Comparison of ENCODE assay signal across 8 mouse cellular contexts in the genomic region with DNA sequence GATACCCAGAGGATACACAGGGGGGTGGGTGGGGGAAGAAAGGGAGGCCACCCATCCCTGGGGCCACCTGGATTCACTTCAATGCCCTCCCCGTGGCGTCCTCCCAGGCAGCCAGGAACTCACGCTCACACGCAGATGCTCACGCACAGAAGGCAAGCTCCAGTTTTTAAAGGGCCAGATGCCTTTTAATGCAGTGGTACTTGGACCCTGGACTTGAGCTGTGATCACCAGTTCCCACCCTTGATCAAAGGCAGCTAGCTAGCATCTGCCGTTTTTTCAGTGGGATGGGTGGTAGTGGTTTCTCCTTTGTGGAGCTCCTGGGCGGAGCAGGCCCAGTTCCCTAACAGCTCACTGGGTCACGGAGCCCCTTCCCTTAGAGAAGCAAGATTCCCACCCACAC. TPM values are rescaled to one million over a fixed set of nuclear protein-coding genes. Genes with fewer than 3 reads are reported as not detected.
DNase-seq lines count a peak whose midpoint lies in the region; ATAC-seq and TF ChIP-seq lines count a peak whose summit lies in the region.

No protein-coding gene starts in this region.

- no peaks in the 10 kb centered on the region for H3K9me3 ChIP-seq in MEL (replicated peaks; ENCODE audit: insufficient read depth, low read length)
- H3K9me3 ChIP-seq in embryonic facial prominence, embryonic 13.5 days, result no peaks in the 10 kb centered on the region
- H3K9me3 ChIP-seq in hindbrain, embryonic 15.5 days, result no peaks in the 10 kb centered on the region
- no peaks in the 10 kb centered on the region for H3K9me3 ChIP-seq in limb, embryonic 14.5 days (ENCODE audit: control insufficient read depth, low read length)

- no peak for TF ChIP-seq CTCF in MEL (IDR thresholded peaks at IDR 0.05 in 2 of 3, conservative IDR thresholded peaks at IDR 0.05 in 1 of 3; ENCODE audit: control insufficient read depth in 1 of 3, insufficient read depth in 1 of 3, low read depth in 2 of 3, low read length in 3 of 3, poor library complexity in 1 of 3, severe bottlenecking in 1 of 3)

- 11% methylated on average over 8 of the region's 8 CpGs for WGBS in embryonic facial prominence, embryonic 13.5 days
- WGBS in hindbrain, embryonic 15.5 days, result 9% methylated on average over 8 of the region's 8 CpGs
- 9% methylated on average over 7 of the region's 8 CpGs for WGBS in limb, embryonic 14.5 days

- peaks cover 4 to 22% of the 10 kb centered on the region in 2 experiments; a peak in 3 of 4 replicates for H3K4me1 ChIP-seq in MEL (ENCODE audit: control insufficient read depth in 1 of 2, insufficient read depth in 2 of 2, low read length in 2 of 2)
- peaks cover 50% of the 10 kb centered on the region for H3K4me1 ChIP-seq in embryonic facial prominence, embryonic 13.5 days
- H3K4me1 ChIP-seq in hindbrain, embryonic 15.5 days (replicated peaks), result peaks cover 72% of the 10 kb centered on the region
- peaks cover 26% of the 10 kb centered on the region for H3K4me1 ChIP-seq in limb, embryonic 14.5 days (ENCODE audit: control insufficient read depth, insufficient read depth, low read length)

- no peak overlapping the region for H3K27ac ChIP-seq in MEL (ENCODE audit: control insufficient read depth, low read depth, low read length)
- H3K27ac ChIP-seq in embryonic facial prominence, embryonic 13.5 days, result peak overlapping the region; percentile 55
- H3K27ac ChIP-seq in hindbrain, embryonic 15.5 days (replicated peaks), result peak overlapping the region; percentile 84
- no peak overlapping the region for H3K27ac ChIP-seq in limb, embryonic 14.5 days (replicated peaks; ENCODE audit: low read depth, low read length)

- peak overlapping the region; percentile 89 for H3K4me2 ChIP-seq in embryonic facial prominence, embryonic 13.5 days
- H3K4me2 ChIP-seq in hindbrain, embryonic 15.5 days, result peak overlapping the region; percentile 84
- H3K4me2 ChIP-seq in limb, embryonic 14.5 days (replicated peaks; ENCODE audit: low read depth, low read length, severe bottlenecking), result peak overlapping the region; percentile 83

- peaks cover 0 to 20% of the 10 kb centered on the region in 2 experiments; a peak in 2 of 4 replicates for H3K36me3 ChIP-seq in MEL (ENCODE audit: control insufficient read depth in 1 of 2, insufficient read depth in 2 of 2, low read length in 2 of 2)
- H3K36me3 ChIP-seq in embryonic facial prominence, embryonic 13.5 days, result peaks cover 54% of the 10 kb centered on the region
- peaks cover 30% of the 10 kb centered on the region for H3K36me3 ChIP-seq in hindbrain, embryonic 15.5 days
- peaks cover 40% of the 10 kb centered on the region for H3K36me3 ChIP-seq in limb, embryonic 14.5 days (ENCODE audit: control insufficient read depth, insufficient read depth, low read length)

- peak overlapping the region; percentile 70 for H3K9ac ChIP-seq in MEL (ENCODE audit: control insufficient read depth, low read depth, low read length, poor library complexity, severe bottlenecking)
- H3K9ac ChIP-seq in embryonic facial prominence, embryonic 13.5 days, result peak overlapping the region; percentile 77
- peak overlapping the region; percentile 68 for H3K9ac ChIP-seq in hindbrain, embryonic 15.5 days
- peak overlapping the region; percentile 66 for H3K9ac ChIP-seq in limb, embryonic 14.5 days (ENCODE audit: low read depth, low read length, severe bottlenecking)

- no peaks in the 10 kb centered on the region for H3K27me3 ChIP-seq in MEL (ENCODE audit: control insufficient read depth in 1 of 2, insufficient read depth in 2 of 2, low read length in 2 of 2)
- H3K27me3 ChIP-seq in embryonic facial prominence, embryonic 13.5 days, result no peaks in the 10 kb centered on the region
- no peaks in the 10 kb centered on the region for H3K27me3 ChIP-seq in hindbrain, embryonic 15.5 days
- H3K27me3 ChIP-seq in limb, embryonic 14.5 days (ENCODE audit: control insufficient read depth, insufficient read depth, low read length), result no peaks in the 10 kb centered on the region

- peak; percentile 23 for DNase-seq in gastrocnemius, postnatal 14 days
- DNase-seq in gastrocnemius, postnatal 4 days (ENCODE audit: low spot score in 2 of 2), result no peak
- no peak for DNase-seq in MEL (ENCODE audit: low read depth, low spot score)
- DNase-seq in limb, embryonic 14.5 days (ENCODE audit: low spot score), result peak; percentile 63
- peak; percentile 68 for DNase-seq in retina, embryonic 14.5 days (ENCODE audit: low spot score)
- no peak for DNase-seq in testis, postnatal 10 days (ENCODE audit: low spot score)

- ATAC-seq in embryonic facial prominence, embryonic 13.5 days (ENCODE audit: insufficient number of reproducible peaks, insufficient read depth, low FRiP score, low TSS enrichment, low read depth), result no peak
- ATAC-seq in hindbrain, embryonic 15.5 days (ENCODE audit: low FRiP score, low read depth), result peak; percentile 12; the same call in 1 of the 2 replicates
- ATAC-seq in limb, embryonic 14.5 days (ENCODE audit: low FRiP score, low read depth), result no peak

- no peak for TF ChIP-seq EP300 in MEL (IDR thresholded peaks at IDR 0.05; ENCODE audit: low read depth in 1 of 2, low read length in 2 of 2)

- no peak for TF ChIP-seq RAD21 in MEL (IDR thresholded peaks at IDR 0.05; ENCODE audit: low read depth, low read length)

- peak overlapping the region; percentile 51 to 66; a peak in 3 of 4 replicates for H3K4me3 ChIP-seq in MEL (ENCODE audit: control insufficient read depth in 1 of 2, insufficient read depth in 1 of 2, low read depth in 2 of 2, low read length in 2 of 2)
- H3K4me3 ChIP-seq in embryonic facial prominence, embryonic 13.5 days, result peak overlapping the region; percentile 55
- H3K4me3 ChIP-seq in hindbrain, embryonic 15.5 days, result peak overlapping the region; percentile 61
- H3K4me3 ChIP-seq in limb, embryonic 14.5 days (replicated peaks; ENCODE audit: low read length), result peak overlapping the region; percentile 47

- TF ChIP-seq POLR2A in MEL (IDR thresholded peaks at IDR 0.05; ENCODE audit: control insufficient read depth in 1 of 2, insufficient read depth in 1 of 2, low read depth in 1 of 2, low read length in 2 of 2, poor library complexity in 1 of 2), result no peak
- no peak for TF ChIP-seq POLR2A in limb, embryonic 14.5 days (IDR thresholded peaks at IDR 0.05; ENCODE audit: borderline replicate concordance, extremely low read depth, insufficient read depth, insufficient read length)

- H3K79me2 ChIP-seq in MEL (ENCODE audit: control insufficient read depth, insufficient read depth, low read length, poor library complexity), result peaks cover 28% of the 10 kb centered on the region

- intact Hi-C loops in gastrocnemius, postnatal 14 days (cut with DNase I; ENCODE audit: low total_unique reads), result no loop called here

RNA-seq across cellular contexts. Expression of a gene that starts 3.2 kb away (rescaled TPM):
- 10 to 100 TPM; 14.8 to 32.4 TPM for total RNA-seq in gastrocnemius, postnatal 14 days (2021)
- total RNA-seq in gastrocnemius, postnatal 4 days (2021), result 10 to 100 TPM; 16.4 to 25.2 TPM
- total RNA-seq in MEL (2012; rRNA removed), result 17.7 and 23.8 TPM in 2 replicates
- 10 to 100 TPM in 1 of 2 experiments, not detected in 1; 46.0 TPM for polyA plus RNA-seq in MEL (2012; ENCODE audit: insufficient read depth in 1 of 2, insufficient read length in 2 of 2, low read depth in 1 of 2, low replicate concordance in 2 of 2, missing spikeins in 1 of 2)
- 32.4 and 35.3 TPM in 2 replicates for polyA plus RNA-seq in embryonic facial prominence, embryonic 13.5 days (2015; fragmentation: Nextera tagmentation; extraction: Ambion mirVana)
- 94.0 and 107 TPM in 2 replicates for polyA plus RNA-seq in hindbrain, embryonic 15.5 days (2015; fragmentation: Nextera tagmentation; extraction: Ambion mirVana)
- polyA plus RNA-seq in limb, embryonic 14.5 days (2012; rRNA removed), result 75.1 and 104 TPM in 2 replicates
- polyA plus RNA-seq in limb, embryonic 14.5 days (2014; fragmentation: Nextera tagmentation; extraction: Ambion mirVana), result 22.8 and 32.2 TPM in 2 replicates

RNA-seq across cellular contexts. Expression of a gene that starts 5.2 kb away (rescaled TPM):
- under 1 TPM; 0.47 to 0.82 TPM for total RNA-seq in gastrocnemius, postnatal 14 days (2021)
- under 1 TPM; 0.34 to 0.49 TPM for total RNA-seq in gastrocnemius, postnatal 4 days (2021)
- not detected in 2 replicates for total RNA-seq in MEL (2012; rRNA removed)
- not detected for polyA plus RNA-seq in MEL (2012; ENCODE audit: insufficient read depth in 1 of 2, insufficient read length in 2 of 2, low read depth in 1 of 2, low replicate concordance in 2 of 2, missing spikeins in 1 of 2)
- 2.8 and 3.4 TPM in 2 replicates for polyA plus RNA-seq in embryonic facial prominence, embryonic 13.5 days (2015; fragmentation: Nextera tagmentation; extraction: Ambion mirVana)
- 153 and 184 TPM in 2 replicates for polyA plus RNA-seq in hindbrain, embryonic 15.5 days (2015; fragmentation: Nextera tagmentation; extraction: Ambion mirVana)
- 1.8 TPM in 2 replicates for polyA plus RNA-seq in limb, embryonic 14.5 days (2012; rRNA removed)
- polyA plus RNA-seq in limb, embryonic 14.5 days (2014; fragmentation: Nextera tagmentation; extraction: Ambion mirVana), result 0.66 and 0.75 TPM in 2 replicates

RNA-seq across cellular contexts. Expression of a gene that starts 9.4 kb away (rescaled TPM):
- under 1 TPM; 0.55 to 0.75 TPM for total RNA-seq in gastrocnemius, postnatal 14 days (2021)
- total RNA-seq in gastrocnemius, postnatal 4 days (2021), result 1 to 10 TPM; 4.0 to 4.5 TPM
- 5.0 and 6.4 TPM in 2 replicates for total RNA-seq in MEL (2012; rRNA removed)
- polyA plus RNA-seq in MEL (2012; ENCODE audit: insufficient read depth in 1 of 2, insufficient read length in 2 of 2, low read depth in 1 of 2, low replicate concordance in 2 of 2, missing spikeins in 1 of 2), result 10 to 100 TPM in 1 of 2 experiments, not detected in 1; 27.2 TPM
- polyA plus RNA-seq in embryonic facial prominence, embryonic 13.5 days (2015; fragmentation: Nextera tagmentation; extraction: Ambion mirVana), result 11.4 and 12.0 TPM in 2 replicates
- polyA plus RNA-seq in hindbrain, embryonic 15.5 days (2015; fragmentation: Nextera tagmentation; extraction: Ambion mirVana), result 3.9 and 4.5 TPM in 2 replicates
- 25.0 and 43.0 TPM in 2 replicates for polyA plus RNA-seq in limb, embryonic 14.5 days (2012; rRNA removed)
- polyA plus RNA-seq in limb, embryonic 14.5 days (2014; fragmentation: Nextera tagmentation; extraction: Ambion mirVana), result 6.9 and 8.2 TPM in 2 replicates

RNA-seq across cellular contexts. Expression of a gene that starts 12.7 kb away (rescaled TPM):
- total RNA-seq in gastrocnemius, postnatal 14 days (2021), result 100 to 1,000 TPM; 730 to 819 TPM
- 1,000 to 10,000 TPM; 1,111 to 1,331 TPM for total RNA-seq in gastrocnemius, postnatal 4 days (2021)
- 3,188 and 3,690 TPM in 2 replicates for total RNA-seq in MEL (2012; rRNA removed)
- 1,000 to 10,000 TPM in 1 of 2 experiments, not detected in 1; 3,503 TPM for polyA plus RNA-seq in MEL (2012; ENCODE audit: insufficient read depth in 1 of 2, insufficient read length in 2 of 2, low read depth in 1 of 2, low replicate concordance in 2 of 2, missing spikeins in 1 of 2)
- 1,344 and 1,500 TPM in 2 replicates for polyA plus RNA-seq in embryonic facial prominence, embryonic 13.5 days (2015; fragmentation: Nextera tagmentation; extraction: Ambion mirVana)
- 674 and 754 TPM in 2 replicates for polyA plus RNA-seq in hindbrain, embryonic 15.5 days (2015; fragmentation: Nextera tagmentation; extraction: Ambion mirVana)
- polyA plus RNA-seq in limb, embryonic 14.5 days (2012; rRNA removed), result 909 and 1,375 TPM in 2 replicates
- 1,364 and 1,396 TPM in 2 replicates for polyA plus RNA-seq in limb, embryonic 14.5 days (2014; fragmentation: Nextera tagmentation; extraction: Ambion mirVana)

RNA-seq across cellular contexts. Expression of a gene that starts 20.5 kb away (rescaled TPM):
- total RNA-seq in gastrocnemius, postnatal 14 days (2021), result 1 to 10 TPM; 6.2 to 9.6 TPM
- total RNA-seq in gastrocnemius, postnatal 4 days (2021), result 10 to 100 TPM; 18.3 to 19.5 TPM
- 21.0 and 21.6 TPM in 2 replicates for total RNA-seq in MEL (2012; rRNA removed)
- polyA plus RNA-seq in MEL (2012; ENCODE audit: insufficient read depth in 1 of 2, insufficient read length in 2 of 2, low read depth in 1 of 2, low replicate concordance in 2 of 2, missing spikeins in 1 of 2), result 10 to 100 TPM in 1 of 2 experiments, not detected in 1; 35.9 TPM
- 73.2 and 74.2 TPM in 2 replicates for polyA plus RNA-seq in embryonic facial prominence, embryonic 13.5 days (2015; fragmentation: Nextera tagmentation; extraction: Ambion mirVana)
- 52.5 and 53.3 TPM in 2 replicates for polyA plus RNA-seq in hindbrain, embryonic 15.5 days (2015; fragmentation: Nextera tagmentation; extraction: Ambion mirVana)
- polyA plus RNA-seq in limb, embryonic 14.5 days (2012; rRNA removed), result 92.3 and 108 TPM in 2 replicates
- polyA plus RNA-seq in limb, embryonic 14.5 days (2014; fragmentation: Nextera tagmentation; extraction: Ambion mirVana), result 49.0 and 51.2 TPM in 2 replicates

Comparison
In these comparisons a context has a peak if more than half of its experiments do, and no peak if none do; other contexts are left out.
1. DNase-seq: peak in gastrocnemius, postnatal 14 days (single experiment), limb, embryonic 14.5 days (single experiment) and retina, embryonic 14.5 days (single experiment); none in gastrocnemius, postnatal 4 days (0 of 2), MEL (single experiment) and testis, postnatal 10 days (single experiment).
2. H3K27ac ChIP-seq: peak in embryonic facial prominence, embryonic 13.5 days (single experiment) and hindbrain, embryonic 15.5 days (single experiment); none in MEL (single experiment) and limb, embryonic 14.5 days (single experiment).
3. RNA of a gene that starts 5.2 kb away (polyA plus RNA-seq): 153 to 184 TPM in hindbrain, embryonic 15.5 days; 2.8 to 3.4 TPM in embryonic facial prominence, embryonic 13.5 days, 0.66 to 1.8 TPM in limb, embryonic 14.5 days and not detected in MEL; every median in the first group is over 10 times any median in the second.
4. Peak in every context shown above with its lines, with median percentiles within 50 percentile points of each other: H3K4me3 ChIP-seq, H3K9ac ChIP-seq and H3K4me2 ChIP-seq.